Mouse (Mus musculus): Measurements from ENCODE around the gene Flnc. TPM values are rescaled to one million over a fixed set of nuclear protein-coding genes. Genes with fewer than 3 reads are reported as not detected.

The Flnc gene
- polyA plus RNA-seq, 1 experiment: not detected

DNA sequence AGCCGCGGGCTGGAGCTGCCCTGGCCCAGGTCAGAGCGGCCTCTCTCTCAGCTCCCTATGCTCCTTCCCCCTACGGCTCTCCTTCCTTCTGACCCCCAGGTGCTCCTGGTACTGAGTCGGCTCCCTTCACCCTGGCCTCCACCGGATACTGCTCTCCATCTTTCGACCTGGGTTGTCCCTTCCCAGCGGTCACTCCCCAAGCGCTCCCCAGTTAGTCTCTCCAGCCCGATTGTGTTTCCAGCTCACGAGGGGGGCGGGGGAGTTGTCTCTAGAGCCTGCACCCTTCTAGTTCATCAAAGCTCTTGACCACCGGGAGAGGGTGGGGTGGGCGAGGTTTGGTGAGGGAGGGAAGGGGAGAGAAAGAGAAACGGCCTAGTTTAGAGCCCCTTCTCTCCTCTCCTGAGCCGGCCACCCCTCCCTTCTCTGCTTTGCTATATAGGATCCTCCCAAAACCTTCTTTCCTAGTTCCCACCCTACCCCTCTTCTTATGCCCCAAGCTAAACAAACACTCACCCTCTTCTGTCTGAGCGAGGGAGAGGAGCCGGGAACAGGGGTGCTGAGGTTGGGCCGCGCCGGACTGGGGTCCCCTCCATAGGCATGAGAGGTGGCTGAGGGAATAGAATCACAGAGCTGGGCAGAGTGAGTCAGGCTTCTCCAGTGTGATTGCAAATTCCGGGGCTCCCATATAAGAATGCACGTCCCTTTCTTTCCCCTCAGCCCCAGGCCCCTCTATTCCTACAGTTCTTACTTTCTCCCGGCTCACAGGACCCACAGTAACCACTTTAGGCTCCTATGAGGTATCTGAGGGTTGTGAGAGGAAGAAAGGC lies 36.1 kb upstream of the Flnc start:
- H3K36me3 ChIP-seq (ENCODE audit: control insufficient read depth): no peaks in the 10 kb centered on the region
- H3K4me1 ChIP-seq (ENCODE audit: control insufficient read depth): peaks cover 4% of the 10 kb centered on the region
- TF ChIP-seq TAL1 (IDR thresholded peaks at IDR 0.05; ENCODE audit: low read length): no peak
- TF ChIP-seq GATA1 (IDR thresholded peaks at IDR 0.05; ENCODE audit: low read length): no peak
- H3K4me3 ChIP-seq (replicated peaks): peak overlapping the region; percentile 36
- peaks cover 88% of the 10 kb centered on the region for H3K27me3 ChIP-seq (ENCODE audit: control insufficient read depth)
- H3K9me3 ChIP-seq (ENCODE audit: control insufficient read depth, low read length): no peaks in the 10 kb centered on the region; the same call in 1 of the 2 replicates

DNA sequence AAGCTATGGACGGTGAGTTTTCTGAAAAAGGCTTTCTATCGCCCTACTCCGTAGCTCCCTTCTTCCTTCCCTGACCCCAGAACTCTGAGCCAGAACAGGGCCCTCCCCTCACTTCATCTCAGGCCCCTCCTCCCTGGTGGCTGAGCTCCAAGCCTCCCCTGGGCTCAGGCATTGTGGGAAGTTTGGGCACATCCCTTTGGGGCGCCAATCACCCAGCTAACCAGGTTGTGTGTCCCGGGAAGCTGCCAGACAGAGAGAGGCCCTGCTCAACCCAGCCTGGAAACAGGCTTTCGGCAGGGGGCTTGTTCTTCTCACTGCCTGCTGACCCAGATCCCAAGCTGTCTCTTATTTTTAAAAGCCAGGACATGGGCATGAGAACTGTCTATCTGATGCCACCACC lies 35.5 kb upstream of the Flnc start:
- Histone ChIP-seq H3K27me3 (ENCODE audit: control insufficient read depth) (peaks cover 88% of the 10 kb centered on the region), H3K36me3 (ENCODE audit: control insufficient read depth) (no peaks in the 10 kb centered on the region), H3K4me3 (replicated peaks) (no peak overlapping the region), H3K9me3 (ENCODE audit: control insufficient read depth, low read length) (no peaks in the 10 kb centered on the region; the same call in 1 of the 2 replicates), H3K4me1 (ENCODE audit: control insufficient read depth) (peaks cover 4% of the 10 kb centered on the region)
- TF ChIP-seq GATA1 (IDR thresholded peaks at IDR 0.05; ENCODE audit: low read length): no peak
- TF ChIP-seq TAL1 (IDR thresholded peaks at IDR 0.05; ENCODE audit: low read length): no peak

DNA sequence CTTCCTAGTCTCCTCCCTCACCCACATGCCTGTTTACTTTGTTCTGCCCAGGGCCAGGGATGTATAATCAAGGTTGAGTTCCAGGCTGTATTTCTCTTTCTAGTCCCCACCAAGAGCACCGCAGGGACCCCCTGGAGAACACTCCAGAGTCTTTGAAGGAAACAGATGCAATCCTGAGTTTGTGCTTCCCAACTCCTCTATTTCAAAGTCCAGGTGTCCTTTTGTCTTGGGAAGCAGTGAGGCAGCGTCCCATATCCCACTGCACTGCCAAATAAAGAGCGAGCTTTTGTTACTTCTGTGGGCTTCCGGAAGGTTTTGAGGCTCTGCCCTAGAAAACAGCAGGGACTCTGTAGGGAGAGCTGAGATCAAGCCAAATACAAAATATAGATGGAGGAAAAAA lies 33.2 kb upstream of the Flnc start:
- Histone ChIP-seq H3K9me3 (ENCODE audit: control insufficient read depth, low read length) (no peaks in the 10 kb centered on the region; the same call in 1 of the 2 replicates), H3K36me3 (ENCODE audit: control insufficient read depth) (no peaks in the 10 kb centered on the region), H3K4me3 (replicated peaks) (no peak overlapping the region), H3K4me1 (ENCODE audit: control insufficient read depth) (peaks cover 4% of the 10 kb centered on the region), H3K27me3 (ENCODE audit: control insufficient read depth) (peaks cover 83% of the 10 kb centered on the region)
- TF ChIP-seq GATA1 (IDR thresholded peaks at IDR 0.05; ENCODE audit: low read length): no peak
- no peak for TF ChIP-seq TAL1 (IDR thresholded peaks at IDR 0.05; ENCODE audit: low read length)

DNA sequence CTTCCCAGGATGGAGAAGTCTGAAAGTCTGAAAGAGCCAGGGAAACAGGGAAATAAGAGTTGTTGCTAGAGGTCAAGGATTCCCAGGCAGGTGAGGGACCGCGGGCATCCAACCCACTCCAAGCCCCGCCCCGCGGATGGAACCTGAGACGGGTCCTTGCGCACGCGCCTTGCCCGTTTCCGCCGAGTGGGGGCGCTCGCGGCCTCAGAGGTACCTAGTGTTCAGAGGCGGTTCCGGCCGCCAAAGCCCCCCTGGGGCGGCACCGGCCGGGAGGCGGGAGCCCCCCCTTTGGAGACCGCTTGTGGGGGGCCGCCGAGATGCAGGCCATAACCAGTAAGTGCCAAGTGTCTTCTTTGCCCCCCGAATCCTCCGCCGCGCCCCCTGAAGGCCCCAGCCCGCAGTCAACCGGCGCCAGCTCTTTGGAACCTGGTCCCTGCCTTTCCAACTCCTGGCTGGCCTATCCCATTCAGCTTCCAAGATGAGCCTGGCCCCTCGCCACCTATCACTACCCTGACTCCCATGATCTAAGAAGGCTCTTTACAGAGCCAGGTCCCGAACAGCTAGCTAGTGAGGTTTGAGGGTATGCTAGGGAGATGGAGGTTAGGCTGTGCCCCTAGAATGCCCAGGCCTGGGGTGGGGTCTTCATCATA lies 30.2 kb upstream of the Flnc start:
- H3K4me1 ChIP-seq (ENCODE audit: control insufficient read depth): no peaks in the 10 kb centered on the region
- no peak overlapping the region for H3K4me3 ChIP-seq (replicated peaks)
- no peaks in the 10 kb centered on the region for H3K9me3 ChIP-seq (ENCODE audit: control insufficient read depth, low read length)
- H3K36me3 ChIP-seq (ENCODE audit: control insufficient read depth): no peaks in the 10 kb centered on the region
- TF ChIP-seq TAL1 (IDR thresholded peaks at IDR 0.05; ENCODE audit: low read length): no peak
- no peak for TF ChIP-seq GATA1 (IDR thresholded peaks at IDR 0.05; ENCODE audit: low read length)
- H3K27me3 ChIP-seq (ENCODE audit: control insufficient read depth): peaks cover 54% of the 10 kb centered on the region

DNA sequence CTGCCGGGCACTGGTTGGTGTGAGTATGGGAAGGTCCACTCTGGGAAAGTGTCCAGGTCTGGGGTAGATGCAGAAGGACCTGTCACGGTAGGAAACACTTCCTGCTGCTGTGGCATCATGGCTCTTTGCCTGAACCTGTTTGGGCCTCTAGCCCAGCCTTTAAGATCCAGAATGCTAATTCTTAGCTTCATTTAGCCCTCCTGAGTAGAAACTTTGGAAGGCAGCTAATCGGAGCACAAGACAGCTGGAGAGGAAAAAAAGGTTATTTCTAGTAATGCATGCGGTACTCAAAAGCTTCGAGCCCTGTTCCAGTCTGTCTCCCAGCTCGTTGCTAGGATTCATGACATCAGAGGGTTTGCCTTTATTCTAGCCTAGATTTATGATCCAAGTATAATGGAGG lies 26.6 kb upstream of the Flnc start:
- Histone ChIP-seq H3K36me3 (ENCODE audit: control insufficient read depth) (no peaks in the 10 kb centered on the region), H3K27me3 (ENCODE audit: control insufficient read depth) (peaks cover 24% of the 10 kb centered on the region)
- TF ChIP-seq TAL1 (IDR thresholded peaks at IDR 0.05; ENCODE audit: low read length) (no peak), GATA1 (IDR thresholded peaks at IDR 0.05; ENCODE audit: low read length) (no peak)

DNA sequence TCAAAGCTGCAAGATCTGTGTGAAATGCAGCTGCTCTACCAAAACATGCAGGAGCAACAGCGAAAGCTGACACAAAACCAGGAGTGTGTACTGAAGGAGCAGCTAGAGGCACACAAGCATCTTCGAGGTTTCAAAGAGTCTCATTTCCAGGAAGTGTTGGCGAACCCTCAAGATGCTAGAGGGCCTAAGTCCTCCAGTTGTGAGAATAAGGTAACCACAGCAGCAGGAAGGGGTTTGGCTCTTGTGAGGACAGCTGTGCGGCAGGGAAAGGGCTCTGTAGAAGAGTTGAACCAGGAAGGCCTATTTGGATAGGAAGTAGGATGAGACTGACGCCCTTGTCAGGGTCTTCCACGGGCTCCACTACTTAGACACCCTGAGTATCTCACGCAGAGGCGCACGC lies 17.6 kb upstream of the Flnc start:
- no peaks in the 10 kb centered on the region for H3K36me3 ChIP-seq (ENCODE audit: control insufficient read depth)
- no peak for TF ChIP-seq TAL1 (IDR thresholded peaks at IDR 0.05; ENCODE audit: low read length)
- TF ChIP-seq GATA1 (IDR thresholded peaks at IDR 0.05; ENCODE audit: low read length): no peak
- no peaks in the 10 kb centered on the region for H3K4me1 ChIP-seq (ENCODE audit: control insufficient read depth)
- peaks cover 9% of the 10 kb centered on the region for H3K27me3 ChIP-seq (ENCODE audit: control insufficient read depth)
- H3K4me3 ChIP-seq (replicated peaks): no peak overlapping the region
- H3K9me3 ChIP-seq (ENCODE audit: control insufficient read depth, low read length): no peaks in the 10 kb centered on the region

More for the DNA sequence above, 26.6 kb upstream of the Flnc start:
- H3K4me1 ChIP-seq (ENCODE audit: control insufficient read depth): no peaks in the 10 kb centered on the region
- no peaks in the 10 kb centered on the region for H3K9me3 ChIP-seq (ENCODE audit: control insufficient read depth, low read length)
- H3K4me3 ChIP-seq (replicated peaks): no peak overlapping the region

DNA sequence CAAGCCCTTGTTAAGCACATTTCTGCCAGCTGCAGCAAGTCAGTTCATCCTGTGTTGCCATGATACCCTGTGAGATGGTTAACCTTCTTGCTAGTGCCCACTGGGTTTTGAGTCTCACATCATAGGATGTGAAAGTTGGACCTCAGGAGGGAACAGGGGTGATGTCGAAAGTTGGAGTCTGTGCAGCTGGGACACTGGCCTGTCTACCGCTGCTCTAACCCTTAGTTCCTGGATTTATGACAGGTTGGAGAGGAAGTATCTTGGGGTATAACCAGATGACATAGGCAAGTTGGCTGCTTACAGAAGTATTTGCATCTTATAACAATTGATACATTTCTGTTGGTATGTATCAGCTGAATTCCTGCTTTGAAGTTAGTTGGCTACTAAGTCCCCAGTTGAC lies 12.5 kb upstream of the Flnc start:
- TF ChIP-seq GATA1 (IDR thresholded peaks at IDR 0.05; ENCODE audit: low read length): no peak
- TF ChIP-seq TAL1 (IDR thresholded peaks at IDR 0.05; ENCODE audit: low read length): no peak
- H3K9me3 ChIP-seq (ENCODE audit: control insufficient read depth, low read length): no peaks in the 10 kb centered on the region
- peaks cover 5% of the 10 kb centered on the region; the same call in 1 of the 2 replicates for H3K27me3 ChIP-seq (ENCODE audit: control insufficient read depth)
- no peaks in the 10 kb centered on the region for H3K4me1 ChIP-seq (ENCODE audit: control insufficient read depth)
- H3K36me3 ChIP-seq (ENCODE audit: control insufficient read depth): no peaks in the 10 kb centered on the region
- no peak overlapping the region for H3K4me3 ChIP-seq (replicated peaks)

DNA sequence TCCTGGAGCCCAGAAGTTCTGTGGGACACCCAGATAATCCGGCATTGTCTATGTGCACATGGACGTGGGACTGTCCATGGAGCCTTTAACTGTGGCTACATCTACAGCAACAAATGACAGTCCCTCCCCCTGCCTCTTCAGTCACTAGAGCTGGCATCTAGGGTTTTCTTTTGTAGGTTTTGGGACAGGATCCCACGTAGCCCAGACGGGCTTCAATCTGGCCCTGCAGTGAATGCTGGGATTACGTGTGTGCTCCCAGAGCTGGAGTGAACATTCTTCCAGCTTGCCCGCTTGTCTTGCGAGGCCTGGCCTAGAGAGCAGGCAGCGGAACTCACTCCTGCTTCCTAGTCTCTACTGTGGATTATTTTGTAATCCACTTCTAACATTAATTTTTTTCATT lies 7.9 kb upstream of the Flnc start:
- H3K27me3 ChIP-seq (ENCODE audit: control insufficient read depth): peaks cover 3% of the 10 kb centered on the region; the same call in 1 of the 2 replicates
- H3K9me3 ChIP-seq (ENCODE audit: control insufficient read depth, low read length): no peaks in the 10 kb centered on the region
- H3K4me3 ChIP-seq (replicated peaks): no peak overlapping the region
- TF ChIP-seq GATA1 (IDR thresholded peaks at IDR 0.05; ENCODE audit: low read length): no peak
- TF ChIP-seq TAL1 (IDR thresholded peaks at IDR 0.05; ENCODE audit: low read length): no peak
- no peaks in the 10 kb centered on the region for H3K36me3 ChIP-seq (ENCODE audit: control insufficient read depth)
- H3K4me1 ChIP-seq (ENCODE audit: control insufficient read depth): no peaks in the 10 kb centered on the region

DNA sequence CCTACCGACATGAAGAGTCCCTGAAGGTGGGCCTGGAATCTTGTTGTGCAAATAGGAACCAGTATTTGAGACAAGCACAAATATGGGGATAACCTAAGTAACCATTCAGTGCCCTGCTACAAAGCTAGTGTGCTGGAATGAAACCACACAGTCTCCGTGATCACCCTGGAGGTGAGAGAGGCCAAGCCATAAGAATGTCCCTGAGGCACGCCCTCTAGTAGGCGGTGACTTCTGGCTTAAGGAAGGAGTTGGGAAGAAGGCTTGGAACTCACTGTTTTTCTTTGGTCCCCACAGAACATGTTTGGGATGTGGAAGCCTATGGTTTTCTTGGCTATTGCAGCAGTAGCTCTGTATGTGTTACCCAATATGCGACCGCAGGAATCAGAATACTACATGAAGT lies 6.7 kb upstream of the Flnc start:
- Histone ChIP-seq H3K27me3 (ENCODE audit: control insufficient read depth) (peaks cover 11% of the 10 kb centered on the region), H3K36me3 (ENCODE audit: control insufficient read depth) (no peaks in the 10 kb centered on the region), H3K9me3 (ENCODE audit: control insufficient read depth, low read length) (no peaks in the 10 kb centered on the region), H3K4me3 (replicated peaks) (no peak overlapping the region), H3K4me1 (ENCODE audit: control insufficient read depth) (no peaks in the 10 kb centered on the region)
- TF ChIP-seq GATA1 (IDR thresholded peaks at IDR 0.05; ENCODE audit: low read length): no peak
- no peak for TF ChIP-seq TAL1 (IDR thresholded peaks at IDR 0.05; ENCODE audit: low read length)
